ENCODE assay signal across 8 mouse cellular contexts in the genomic region with DNA sequence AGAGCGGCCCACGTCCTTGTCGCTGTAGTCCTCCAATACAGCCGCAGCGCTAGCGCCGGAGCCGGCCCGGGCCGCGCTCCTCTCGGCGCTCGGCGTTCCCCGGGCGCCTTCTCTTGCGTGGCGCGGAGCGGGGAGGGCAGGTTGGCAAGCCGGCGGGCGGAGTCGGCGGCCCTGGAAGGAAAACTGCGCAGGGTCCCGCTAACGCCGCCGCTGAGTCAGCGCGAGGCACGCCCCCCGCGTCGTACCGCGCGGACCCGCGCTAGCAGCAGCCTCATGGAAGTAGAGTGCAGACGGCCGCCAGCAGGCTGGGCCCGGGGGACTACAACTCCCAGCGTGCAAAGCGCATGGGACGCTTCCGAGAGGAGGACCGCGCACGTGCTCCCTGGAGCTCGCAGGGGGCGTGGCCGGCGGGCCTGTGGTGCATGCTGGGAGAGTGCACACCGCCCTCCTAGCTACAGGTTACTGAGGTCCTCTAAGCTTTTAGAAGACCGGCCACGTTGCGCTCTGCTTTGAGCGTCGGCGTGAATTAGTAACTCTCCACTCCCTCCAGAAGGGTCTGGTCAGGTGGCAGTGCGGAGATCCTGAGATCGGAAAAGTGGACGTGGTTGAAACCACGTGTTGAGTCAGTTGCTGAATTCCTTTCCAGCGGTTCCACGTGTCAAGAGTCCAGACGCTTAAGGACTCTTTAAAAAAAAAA. TPM values are rescaled to one million over a fixed set of nuclear protein-coding genes. Genes with fewer than 3 reads are reported as not detected.
DNase-seq lines count a peak whose midpoint lies in the region; ATAC-seq and TF ChIP-seq lines count a peak whose summit lies in the region.

TSS of gene Xpot (minus strand) at position 147 of the 697 bp plus-strand sequence.

- peak within 1 kb of the TSS; percentile 89 for H3K27ac ChIP-seq in forebrain, embryonic 16.5 days (ENCODE audit: low read length)
- H3K27ac ChIP-seq in layer of hippocampus, adult 2 months: peak within 1 kb of the TSS; percentile 89
- peak within 1 kb of the TSS; percentile 96 for H3K27ac ChIP-seq in lung, embryonic 14.5 days (ENCODE audit: low read depth)
- H3K27ac ChIP-seq in olfactory bulb, adult 2 months (ENCODE audit: insufficient read depth, low read depth, low read length): peak within 1 kb of the TSS; percentile 61
- H3K27ac ChIP-seq in thymus, adult 2 months (ENCODE audit: control insufficient read depth, insufficient read depth, low read length): no peak within 1 kb of the TSS

- peaks cover 40% of the 10 kb centered on the region for H3K4me1 ChIP-seq in G1E (ENCODE audit: insufficient read depth, low read depth, low read length)
- H3K4me1 ChIP-seq in forebrain, embryonic 16.5 days (replicated peaks; ENCODE audit: control insufficient read depth, insufficient read depth, low read length): peaks cover 13% of the 10 kb centered on the region
- H3K4me1 ChIP-seq in lung, embryonic 14.5 days (ENCODE audit: insufficient read depth): peaks cover 6% of the 10 kb centered on the region; the same call in 1 of the 2 replicates
- H3K4me1 ChIP-seq in olfactory bulb, adult 2 months (ENCODE audit: control insufficient read depth, insufficient read depth, low read length): peaks cover 2% of the 10 kb centered on the region; the same call in 1 of the 2 replicates
- H3K4me1 ChIP-seq in thymus, adult 2 months (replicated peaks; ENCODE audit: control insufficient read depth, insufficient read depth, low read length): no peaks in the 10 kb centered on the region; the same call in 1 of the 2 replicates

- TF ChIP-seq POLR2A in olfactory bulb, adult 2 months (IDR thresholded peaks at IDR 0.05; ENCODE audit: insufficient read depth, low read depth, low read length): peak; percentile 48
- TF ChIP-seq POLR2A in thymus, adult 2 months (IDR thresholded peaks at IDR 0.05; ENCODE audit: control insufficient read depth, extremely low read depth, insufficient read depth, low read length, poor library complexity): 0 out of 2 replicates have a peak, but pooled peaks have one; percentile 24

- H3K27me3 ChIP-seq in G1E (ENCODE audit: insufficient read depth, low read length): no peaks in the 10 kb centered on the region
- H3K27me3 ChIP-seq in forebrain, embryonic 16.5 days (replicated peaks; ENCODE audit: control insufficient read depth, insufficient read depth, low read length): no peaks in the 10 kb centered on the region
- H3K27me3 ChIP-seq in lung, embryonic 14.5 days (ENCODE audit: insufficient read depth, low read length): no peaks in the 10 kb centered on the region
- H3K27me3 ChIP-seq in thymus, adult 2 months (ENCODE audit: control insufficient read depth, insufficient read depth, low read length): no peaks in the 10 kb centered on the region

- intact Hi-C loops in heart, postnatal 36 days (cut with DNase I): no loop called here

- peak; percentile 72 for DNase-seq in G1E (ENCODE audit: low spot score)
- DNase-seq in cerebellum, adult 18-20 months: peak; percentile 99
- DNase-seq in heart, postnatal 36 days: peak; percentile 97
- peak; percentile 98 for DNase-seq in layer of hippocampus, adult 2 months (ENCODE audit: low spot score in 2 of 2)
- peak; percentile 99 for DNase-seq in lung, embryonic 14.5 days
- peak; percentile 99 for DNase-seq in thymus, adult 2 months

- peaks cover 30% of the 10 kb centered on the region for H3K36me3 ChIP-seq in G1E (replicated peaks)
- peaks cover 5% of the 10 kb centered on the region; the same call in 1 of the 2 replicates for H3K36me3 ChIP-seq in forebrain, embryonic 16.5 days (ENCODE audit: control insufficient read depth, insufficient read depth)
- H3K36me3 ChIP-seq in lung, embryonic 14.5 days (ENCODE audit: insufficient read depth): peaks cover 16% of the 10 kb centered on the region
- H3K36me3 ChIP-seq in thymus, adult 2 months (ENCODE audit: control insufficient read depth, insufficient read depth, low read length): no peaks in the 10 kb centered on the region

- H3K4me2 ChIP-seq in forebrain, embryonic 16.5 days (ENCODE audit: low read length): peak within 1 kb of the TSS; percentile 79
- H3K4me2 ChIP-seq in lung, embryonic 14.5 days: peak within 1 kb of the TSS; percentile 82

- WGBS in forebrain, embryonic 16.5 days: under 1% methylated on average over 70 of the region's 70 CpGs
- under 1% methylated on average over 70 of the region's 70 CpGs for WGBS in lung, embryonic 14.5 days
- WGBS in olfactory bulb, adult 2 months: under 1% methylated on average over 70 of the region's 70 CpGs
- WGBS in thymus, adult 2 months: under 1% methylated on average over 70 of the region's 70 CpGs

- H3K9me3 ChIP-seq in G1E (replicated peaks): no peaks in the 10 kb centered on the region
- no peaks in the 10 kb centered on the region for H3K9me3 ChIP-seq in forebrain, embryonic 16.5 days (ENCODE audit: control insufficient read depth, low read length)
- no peaks in the 10 kb centered on the region for H3K9me3 ChIP-seq in lung, embryonic 14.5 days (ENCODE audit: low read depth, low read length)

- no peak for TF ChIP-seq CTCF in G1E (IDR thresholded peaks at IDR 0.05; ENCODE audit: low read depth, low read length)
- peak; percentile 36 for TF ChIP-seq CTCF in layer of hippocampus, adult 2 months (conservative IDR thresholded peaks at IDR 0.05)
- TF ChIP-seq CTCF in lung, embryonic 14.5 days (IDR thresholded peaks at IDR 0.05; ENCODE audit: low read depth): no peak
- no peak for TF ChIP-seq CTCF in olfactory bulb, adult 2 months (IDR thresholded peaks at IDR 0.05; ENCODE audit: insufficient read depth, low read depth, low read length)
- no peak; the same call in 1 of the 2 replicates for TF ChIP-seq CTCF in thymus, adult 2 months (IDR thresholded peaks at IDR 0.05; ENCODE audit: borderline replicate concordance, control insufficient read depth, extremely low read depth, insufficient read depth, low read length, poor library complexity)

- H3K4me3 ChIP-seq in G1E (ENCODE audit: low read depth, low read length): peak within 1 kb of the TSS; percentile 94
- H3K4me3 ChIP-seq in forebrain, embryonic 16.5 days (replicated peaks; ENCODE audit: low read length): peak within 1 kb of the TSS; percentile 94
- peak within 1 kb of the TSS; percentile 84 for H3K4me3 ChIP-seq in layer of hippocampus, adult 2 months
- peak within 1 kb of the TSS; percentile 89 for H3K4me3 ChIP-seq in lung, embryonic 14.5 days (ENCODE audit: low read depth, low read length)
- peak within 1 kb of the TSS; percentile 78 for H3K4me3 ChIP-seq in olfactory bulb, adult 2 months (ENCODE audit: insufficient read depth, low read depth, low read length)
- H3K4me3 ChIP-seq in thymus, adult 2 months (ENCODE audit: control insufficient read depth, insufficient read depth, low read length): peak within 1 kb of the TSS; percentile 69

- peak within 1 kb of the TSS; percentile 88 for H3K9ac ChIP-seq in forebrain, embryonic 16.5 days (replicated peaks; ENCODE audit: low read depth, low read length)
- H3K9ac ChIP-seq in lung, embryonic 14.5 days: peak within 1 kb of the TSS; percentile 87

- ATAC-seq in G1E (ENCODE audit: extremely low read depth, insufficient number of reproducible peaks, low FRiP score, poor library complexity, severe bottlenecking): peak; percentile 86
- ATAC-seq in forebrain, embryonic 16.5 days: peak; percentile 100
- peak; percentile 100 for ATAC-seq in lung, embryonic 14.5 days (ENCODE audit: insufficient read depth)

RNA-seq across cellular contexts. Expression of gene Xpot, which starts in this region (rescaled TPM):
- total RNA-seq in G1E (2014; fragmentation: Nextera tagmentation) (87.0 and 107 TPM in 2 replicates), G1E (2017) (89.7 and 110 TPM in 2 replicates)
- 21.1 and 116 TPM in 2 replicates for polyA plus RNA-seq in G1E (2012)
- polyA plus RNA-seq in forebrain, embryonic 16.5 days (2015; fragmentation: Nextera tagmentation; extraction: Ambion mirVana): 38.4 and 49.3 TPM in 2 replicates
- total RNA-seq in heart, postnatal 36 days (2021): 10 to 100 TPM; 21.9 to 29.4 TPM
- total RNA-seq in layer of hippocampus, adult 2 months (2021): 10 to 100 TPM; 70.0 to 71.6 TPM
- 67.5 and 69.9 TPM in 2 replicates for polyA plus RNA-seq in lung, embryonic 14.5 days (2014; fragmentation: Nextera tagmentation; extraction: Ambion mirVana)
- not detected in 2 replicates for polyA plus RNA-seq in olfactory bulb, adult 2 months (2012; ENCODE audit: insufficient read depth, insufficient read length, low replicate concordance, missing spikeins)
- polyA plus RNA-seq in thymus, adult 2 months (2012; rRNA removed): 80.9 and 88.8 TPM in 2 replicates
